Mouse (Mus musculus): Measurements from ENCODE around the gene P3h1. TPM values are rescaled to one million over a fixed set of nuclear protein-coding genes. Genes with fewer than 3 reads are reported as not detected.
A peak's percentile ranks its signal among the peaks of the same experiment; 100 is the strongest.

P3h1 gene
- polyA plus RNA-seq, 1 experiment from 2014 or later, result 32.8 TPM

DNA sequence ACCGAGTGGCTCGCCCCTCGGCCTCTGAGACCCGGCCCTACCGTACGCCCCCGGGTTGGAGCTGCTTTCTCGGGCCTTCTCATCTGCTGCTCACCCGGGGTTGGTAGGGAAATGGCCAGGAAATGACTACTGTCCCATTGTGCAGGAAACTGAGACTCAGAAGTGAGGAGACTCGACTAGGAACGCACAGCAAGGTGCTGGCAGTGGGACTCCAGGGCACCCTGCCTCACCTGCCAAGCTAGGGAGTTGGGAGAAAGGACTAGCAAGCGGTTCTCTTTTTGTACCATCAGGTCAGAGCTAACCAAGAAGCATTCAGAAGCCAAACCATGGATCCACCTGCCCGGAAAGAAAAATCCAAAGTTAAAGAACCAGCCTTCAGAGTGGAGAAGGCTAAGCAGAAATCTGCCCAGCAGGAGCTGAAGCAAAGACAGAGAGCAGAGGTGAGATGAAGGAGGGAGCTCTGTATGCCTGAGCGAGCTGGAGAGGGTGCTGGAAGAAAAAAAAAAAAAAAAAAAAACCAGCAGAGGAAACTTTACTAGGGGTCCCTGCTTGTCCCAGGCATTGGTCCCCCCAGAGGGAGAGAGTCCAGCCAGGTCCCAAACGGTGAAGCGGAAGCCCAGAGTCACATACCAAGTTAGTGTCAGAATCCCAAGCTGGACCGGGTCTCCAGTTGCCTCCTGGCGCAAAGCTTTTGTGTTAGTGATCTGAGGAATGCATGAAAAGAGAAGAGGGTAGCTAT is 37.0 kb upstream of the P3h1 start:
- ATAC-seq (ENCODE audit: insufficient number of reproducible peaks, low FRiP score), result peak; percentile 57
- H3K4me1 ChIP-seq (replicated peaks), result peaks cover 25% of the 10 kb centered on the region
- H3K27ac ChIP-seq (ENCODE audit: poor library complexity, severe bottlenecking), result peak overlapping the region; percentile 54
- H3K36me3 ChIP-seq, result peaks cover 22% of the 10 kb centered on the region
- H3K4me3 ChIP-seq, result peak overlapping the region; percentile 84
- peak overlapping the region; percentile 80 for H3K4me2 ChIP-seq
- peak overlapping the region; percentile 82 for H3K9ac ChIP-seq
- no peaks in the 10 kb centered on the region for H3K27me3 ChIP-seq (replicated peaks)
- no peaks in the 10 kb centered on the region for H3K9me3 ChIP-seq (replicated peaks)
- WGBS, result 11% methylated on average over 18 of the region's 18 CpGs

DNA sequence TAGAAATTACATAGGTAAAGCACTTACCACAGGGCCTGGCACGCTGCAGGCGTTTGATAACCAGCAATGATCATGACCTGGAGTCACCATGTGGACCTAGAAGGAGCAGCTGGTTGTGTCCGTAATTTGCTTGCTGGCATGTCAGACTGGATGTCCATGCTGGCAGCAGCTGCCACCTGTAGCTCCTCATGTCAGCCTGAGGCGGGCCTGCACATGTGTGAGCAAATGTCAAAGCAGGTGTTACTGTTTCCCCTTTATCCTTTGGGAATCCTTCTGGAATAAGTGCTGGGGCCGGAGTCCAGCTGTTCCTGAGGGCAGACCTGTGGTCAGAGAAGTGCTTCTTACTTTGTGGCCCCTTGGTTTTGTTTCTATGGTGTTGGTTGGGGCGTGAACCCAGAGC is 34.6 kb upstream of the P3h1 start:
- no peak overlapping the region for H3K27ac ChIP-seq (ENCODE audit: poor library complexity, severe bottlenecking)

DNA sequence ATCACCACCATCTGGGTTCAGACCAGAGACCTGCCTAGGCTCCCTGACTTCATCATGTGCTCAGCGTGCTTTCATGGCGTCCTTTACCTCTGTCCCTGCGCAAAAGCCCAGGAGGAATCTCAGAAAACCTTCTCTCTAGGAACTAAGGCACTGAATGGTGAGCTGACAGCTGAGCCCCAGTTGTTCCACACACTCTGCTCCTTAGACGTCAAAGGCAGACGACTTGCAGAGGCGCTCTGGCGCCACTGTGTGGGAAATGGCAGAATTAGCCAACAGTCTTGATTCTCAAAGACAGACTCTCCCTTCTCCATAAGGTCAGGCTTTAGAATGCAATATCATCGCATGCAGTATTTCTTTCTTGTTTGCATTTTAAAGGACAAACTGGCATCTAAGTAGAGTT is 28.0 kb upstream of the P3h1 start:
- peaks cover 22% of the 10 kb centered on the region for H3K36me3 ChIP-seq
- H3K4me3 ChIP-seq, result no peak overlapping the region
- peak; percentile 70 for ATAC-seq (ENCODE audit: insufficient number of reproducible peaks, low FRiP score)
- H3K27me3 ChIP-seq (replicated peaks), result no peaks in the 10 kb centered on the region
- H3K9me3 ChIP-seq (replicated peaks), result no peaks in the 10 kb centered on the region
- H3K9ac ChIP-seq, result no peak overlapping the region
- H3K4me2 ChIP-seq, result no peak overlapping the region
- no peak overlapping the region for H3K27ac ChIP-seq (ENCODE audit: poor library complexity, severe bottlenecking)
- WGBS, result 14% methylated on average over 8 of the region's 8 CpGs
- H3K4me1 ChIP-seq (replicated peaks), result peaks cover 4% of the 10 kb centered on the region

More for the DNA sequence above, 34.6 kb upstream of the P3h1 start:
- peaks cover 33% of the 10 kb centered on the region for H3K36me3 ChIP-seq
- peaks cover 25% of the 10 kb centered on the region for H3K4me1 ChIP-seq (replicated peaks)
- no peaks in the 10 kb centered on the region for H3K9me3 ChIP-seq (replicated peaks)
- H3K4me2 ChIP-seq, result peak overlapping the region; percentile 7; the same call in 1 of the 2 replicates
- no peaks in the 10 kb centered on the region for H3K27me3 ChIP-seq (replicated peaks)
- no peak for ATAC-seq (ENCODE audit: insufficient number of reproducible peaks, low FRiP score)
- WGBS, result 85% methylated on average over 6 of the region's 6 CpGs
- H3K4me3 ChIP-seq, result no peak overlapping the region
- H3K9ac ChIP-seq, result no peak overlapping the region

DNA sequence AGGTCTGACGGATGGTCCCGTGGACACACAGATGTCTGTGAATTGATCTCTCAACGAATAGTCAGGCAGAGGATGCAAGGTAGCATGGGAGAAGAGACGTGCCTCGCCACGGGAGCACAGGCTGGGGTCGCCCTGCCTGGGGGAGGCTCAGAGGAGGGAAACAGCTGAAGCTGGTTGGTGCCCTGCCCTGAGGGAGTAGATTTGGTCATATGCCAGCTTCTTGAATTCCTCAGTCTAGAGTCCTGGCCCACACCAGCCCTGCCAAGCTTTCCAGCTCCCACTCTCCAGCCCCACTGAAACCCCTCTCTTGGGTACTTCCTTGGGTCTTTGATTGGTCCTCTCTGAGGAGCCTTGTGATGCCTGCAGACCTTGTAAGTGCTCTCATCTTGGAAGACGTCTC is 16.0 kb upstream of the P3h1 start:
- no peak overlapping the region for H3K4me2 ChIP-seq
- H3K36me3 ChIP-seq, result peaks cover 3% of the 10 kb centered on the region; the same call in 1 of the 2 replicates
- no peaks in the 10 kb centered on the region for H3K9me3 ChIP-seq (replicated peaks)
- 80% methylated on average over 8 of the region's 8 CpGs for WGBS
- H3K4me3 ChIP-seq, result no peak overlapping the region
- peak; percentile 30; the same call in 1 of the 2 replicates for ATAC-seq (ENCODE audit: insufficient number of reproducible peaks, low FRiP score)
- H3K4me1 ChIP-seq (replicated peaks), result peaks cover 12% of the 10 kb centered on the region; the same call in 1 of the 2 replicates
- H3K27ac ChIP-seq (ENCODE audit: poor library complexity, severe bottlenecking), result no peak overlapping the region
- no peak overlapping the region for H3K9ac ChIP-seq
- no peaks in the 10 kb centered on the region for H3K27me3 ChIP-seq (replicated peaks)

DNA sequence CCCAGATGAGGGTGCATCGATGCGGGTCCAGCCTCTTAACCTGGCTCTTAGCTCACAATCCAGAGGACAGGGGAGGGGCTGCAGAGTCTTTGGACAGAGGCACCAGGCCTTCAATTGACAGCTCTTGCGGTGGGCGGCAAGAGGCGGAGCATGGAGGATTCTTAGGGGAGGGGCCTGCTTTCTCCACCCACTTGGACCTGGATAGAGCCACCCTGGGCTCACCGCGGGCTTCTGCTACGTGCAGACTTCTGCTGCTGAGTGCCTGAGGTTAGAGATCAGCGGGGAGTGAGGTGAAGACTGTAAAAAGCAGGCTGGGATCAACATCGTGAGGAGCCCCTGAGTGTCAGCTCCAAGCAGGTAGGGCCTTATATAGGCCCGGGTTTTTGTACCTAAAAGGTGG is 14.5 kb upstream of the P3h1 start, which contains the start of gene Tmem269:
Gene Tmem269, minus strand, starts transcription at position 49 of the 400 bp plus-strand sequence.
- peaks cover 7% of the 10 kb centered on the region; the same call in 1 of the 2 replicates for H3K36me3 ChIP-seq
- H3K4me2 ChIP-seq, result peak within 1 kb of the TSS; percentile 13; the same call in 1 of the 2 replicates
- no peaks in the 10 kb centered on the region for H3K27me3 ChIP-seq (replicated peaks)
- H3K9me3 ChIP-seq (replicated peaks), result no peaks in the 10 kb centered on the region
- peaks cover 12% of the 10 kb centered on the region; the same call in 1 of the 2 replicates for H3K4me1 ChIP-seq (replicated peaks)
- H3K9ac ChIP-seq, result no peak within 1 kb of the TSS
- WGBS, result 11% methylated on average over 11 of the region's 11 CpGs
- peak; percentile 33; the same call in 1 of the 2 replicates for ATAC-seq (ENCODE audit: insufficient number of reproducible peaks, low FRiP score)
- H3K4me3 ChIP-seq, result no peak within 1 kb of the TSS
- no peak within 1 kb of the TSS for H3K27ac ChIP-seq (ENCODE audit: poor library complexity, severe bottlenecking)

DNA sequence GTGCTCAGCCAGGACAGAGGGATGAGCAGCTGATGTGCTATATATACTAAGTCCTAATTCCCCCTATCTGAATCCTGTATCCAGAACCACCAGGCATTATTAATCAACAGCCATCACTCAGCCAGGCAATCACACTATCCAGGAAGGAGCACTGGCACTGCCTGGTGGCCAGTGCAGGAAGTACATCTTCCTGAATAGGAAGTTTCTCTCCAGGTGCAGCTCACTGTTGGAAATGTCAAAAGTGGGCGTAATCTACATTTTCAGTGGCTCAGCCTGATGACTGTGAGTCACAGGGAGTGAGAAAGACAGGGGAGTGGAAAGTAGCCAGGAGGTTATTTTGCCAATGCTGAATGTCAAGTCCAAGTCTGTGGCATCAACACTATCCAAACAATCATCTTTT is 9.0 kb upstream of the P3h1 start:
- 83% methylated on average over 1 of the region's 1 CpGs for WGBS
- Histone ChIP-seq H3K9ac (no peak overlapping the region), H3K27ac (ENCODE audit: poor library complexity, severe bottlenecking) (no peak overlapping the region), H3K4me3 (no peak overlapping the region), H3K4me2 (no peak overlapping the region), H3K9me3 (replicated peaks) (no peaks in the 10 kb centered on the region), H3K27me3 (replicated peaks) (no peaks in the 10 kb centered on the region), H3K4me1 (replicated peaks) (no peaks in the 10 kb centered on the region), H3K36me3 (peaks cover 58% of the 10 kb centered on the region)
- no peak for ATAC-seq (ENCODE audit: insufficient number of reproducible peaks, low FRiP score)

DNA sequence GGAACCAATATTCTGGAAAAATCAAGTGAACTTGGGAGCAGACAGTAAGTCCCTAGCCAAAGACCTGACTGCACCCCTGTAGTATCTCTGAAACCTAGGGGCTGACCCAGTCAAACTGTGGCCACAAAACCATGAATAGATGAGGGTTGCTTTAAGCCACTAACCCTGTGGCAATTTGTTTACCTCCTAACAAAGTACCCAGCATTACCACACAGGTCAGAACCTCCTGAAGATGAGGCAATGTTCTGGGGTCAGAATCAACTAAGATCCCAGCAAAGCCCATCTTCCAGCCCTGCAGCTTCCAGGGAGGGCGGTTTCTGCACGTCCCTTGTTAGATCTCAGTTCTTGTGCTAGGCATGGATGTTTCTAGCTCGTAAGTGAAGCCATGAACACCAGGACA is 8.2 kb upstream of the P3h1 start:
- Histone ChIP-seq H3K9me3 (replicated peaks) (no peaks in the 10 kb centered on the region), H3K9ac (no peak overlapping the region), H3K36me3 (peaks cover 58% of the 10 kb centered on the region), H3K27me3 (replicated peaks) (no peaks in the 10 kb centered on the region), H3K27ac (ENCODE audit: poor library complexity, severe bottlenecking) (no peak overlapping the region), H3K4me3 (no peak overlapping the region), H3K4me2 (no peak overlapping the region), H3K4me1 (replicated peaks) (no peaks in the 10 kb centered on the region)
- 87% methylated on average over 3 of the region's 3 CpGs for WGBS
- ATAC-seq (ENCODE audit: insufficient number of reproducible peaks, low FRiP score), result no peak

DNA sequence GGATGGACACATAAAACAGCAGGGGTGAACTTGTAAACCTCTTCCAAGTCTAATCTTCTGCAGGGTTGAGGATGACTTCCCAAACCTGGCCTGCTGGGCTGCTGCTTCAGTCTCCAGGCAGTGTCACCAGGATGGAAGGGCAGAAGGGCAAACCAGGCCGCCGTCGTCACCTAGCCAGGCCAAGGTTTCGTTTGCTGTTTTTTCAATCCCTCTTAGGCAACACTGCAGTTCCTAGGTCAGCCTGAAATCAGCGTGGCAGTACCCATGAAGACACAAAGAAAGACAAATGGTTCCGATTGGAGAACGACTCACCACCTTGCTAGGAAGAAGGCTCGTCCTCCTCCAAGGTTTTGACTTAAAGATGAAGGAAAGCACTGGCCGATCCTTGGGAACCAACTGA is 7.0 kb upstream of the P3h1 start:
- Histone ChIP-seq H3K27me3 (replicated peaks) (no peaks in the 10 kb centered on the region), H3K4me1 (replicated peaks) (no peaks in the 10 kb centered on the region), H3K36me3 (peaks cover 58% of the 10 kb centered on the region), H3K4me2 (no peak overlapping the region), H3K27ac (ENCODE audit: poor library complexity, severe bottlenecking) (no peak overlapping the region), H3K4me3 (no peak overlapping the region), H3K9ac (no peak overlapping the region), H3K9me3 (replicated peaks) (no peaks in the 10 kb centered on the region)
- WGBS, result 88% methylated on average over 9 of the region's 9 CpGs
- no peak for ATAC-seq (ENCODE audit: insufficient number of reproducible peaks, low FRiP score)

DNA sequence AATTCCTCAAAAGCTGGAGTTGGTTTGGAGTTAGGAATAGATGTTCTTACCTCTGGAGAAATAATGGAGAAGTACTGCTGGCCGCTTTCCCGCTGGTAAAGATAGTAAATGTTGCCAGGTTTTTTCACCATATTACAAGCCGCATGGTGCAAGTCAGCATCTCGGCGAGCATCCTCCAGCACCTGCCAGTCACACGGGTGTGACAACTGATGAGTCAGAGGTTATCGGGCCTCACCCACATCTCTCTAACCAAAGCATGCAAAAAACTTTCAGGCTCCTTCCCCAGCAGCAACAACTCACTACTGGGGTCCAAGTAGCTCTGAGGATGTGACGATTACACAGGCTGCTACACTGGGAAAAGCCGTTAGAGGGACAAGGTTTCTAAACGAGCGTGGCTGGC is 6.0 kb upstream of the P3h1 start:
- no peak for ATAC-seq (ENCODE audit: insufficient number of reproducible peaks, low FRiP score)
- no peak overlapping the region for H3K27ac ChIP-seq (ENCODE audit: poor library complexity, severe bottlenecking)
- no peaks in the 10 kb centered on the region for H3K27me3 ChIP-seq (replicated peaks)
- H3K9me3 ChIP-seq (replicated peaks), result no peaks in the 10 kb centered on the region
- peaks cover 56% of the 10 kb centered on the region for H3K36me3 ChIP-seq
- H3K9ac ChIP-seq, result no peak overlapping the region
- H3K4me3 ChIP-seq, result no peak overlapping the region
- WGBS, result 90% methylated on average over 11 of the region's 11 CpGs
- 0 out of 2 replicates have a peak, but pooled peaks cover 5% of the 10 kb centered on the region for H3K4me1 ChIP-seq (replicated peaks)
- no peak overlapping the region for H3K4me2 ChIP-seq

DNA sequence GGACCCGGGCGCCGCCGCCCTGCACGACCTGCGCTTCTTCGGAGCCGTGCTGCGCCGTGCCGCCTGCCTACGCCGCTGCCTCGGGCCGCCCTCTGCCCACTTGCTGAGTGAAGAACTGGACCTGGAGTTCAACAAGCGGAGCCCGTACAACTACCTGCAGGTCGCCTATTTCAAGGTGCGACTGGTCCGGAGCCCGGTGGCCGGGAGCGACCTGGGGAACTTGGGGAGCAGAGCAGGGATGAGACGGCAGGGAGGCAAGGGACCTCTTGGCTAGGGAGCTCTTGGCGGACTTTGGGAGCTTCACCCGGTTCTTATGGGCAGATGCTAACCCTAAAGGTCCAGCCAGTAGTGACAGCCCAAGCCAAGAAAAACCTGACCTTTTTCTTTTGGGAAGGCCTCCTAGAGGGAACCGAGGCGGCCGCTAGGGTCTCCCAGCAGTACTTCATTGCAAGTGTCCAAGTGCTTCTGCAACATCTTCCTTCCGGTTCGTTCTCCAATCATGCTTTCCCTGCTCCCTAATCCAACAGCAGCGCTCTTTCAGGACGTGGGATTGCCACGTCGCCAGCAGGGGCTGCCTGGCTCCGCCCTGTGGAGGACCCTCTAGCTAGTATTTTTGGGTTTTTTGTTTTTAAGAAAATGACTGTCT is 664 bp downstream of the P3h1 start:
- WGBS, result 0% methylated on average over 36 of the region's 36 CpGs
- ATAC-seq (ENCODE audit: insufficient number of reproducible peaks, low FRiP score), result no peak; the same call in 1 of the 2 replicates

DNA sequence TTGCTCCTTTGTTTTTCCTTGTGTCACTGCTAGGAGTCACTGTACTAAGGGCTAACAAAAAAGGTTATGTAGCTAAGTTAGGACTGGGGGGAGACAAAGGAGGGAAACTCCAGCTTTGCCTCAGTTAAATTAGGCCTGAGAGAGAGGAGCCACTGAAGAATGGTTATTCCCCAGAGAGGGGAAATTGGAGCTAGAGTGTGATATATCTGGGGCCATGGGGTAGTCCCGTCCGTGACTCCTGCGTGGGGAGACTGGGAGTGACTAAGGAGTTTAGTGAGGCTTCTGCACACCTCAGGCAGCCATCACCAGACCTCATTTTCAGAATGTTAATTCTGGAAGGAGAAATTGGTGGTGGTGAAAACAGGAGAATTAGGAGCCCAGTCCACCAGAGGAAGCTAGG is 1.6 kb downstream of the P3h1 start:
- 59% methylated on average over 3 of the region's 3 CpGs for WGBS
- no peak for ATAC-seq (ENCODE audit: insufficient number of reproducible peaks, low FRiP score)
- H3K27me3 ChIP-seq (replicated peaks), result no peaks in the 10 kb centered on the region
- H3K9ac ChIP-seq, result peak overlapping the region; percentile 88
- peaks cover 25% of the 10 kb centered on the region for H3K36me3 ChIP-seq
- no peak overlapping the region for H3K27ac ChIP-seq (ENCODE audit: poor library complexity, severe bottlenecking)
- peaks cover 10% of the 10 kb centered on the region for H3K4me1 ChIP-seq (replicated peaks)
- peak overlapping the region; percentile 91 for H3K4me2 ChIP-seq
- H3K9me3 ChIP-seq (replicated peaks), result no peaks in the 10 kb centered on the region
- H3K4me3 ChIP-seq, result peak overlapping the region; percentile 91

More for the DNA sequence above, 664 bp downstream of the P3h1 start:
- H3K9me3 ChIP-seq (replicated peaks), result no peaks in the 10 kb centered on the region
- H3K36me3 ChIP-seq, result peaks cover 27% of the 10 kb centered on the region
- H3K9ac ChIP-seq, result peak overlapping the region; percentile 88
- peak overlapping the region; percentile 91 for H3K4me3 ChIP-seq
- peaks cover 10% of the 10 kb centered on the region for H3K4me1 ChIP-seq (replicated peaks)
- H3K27me3 ChIP-seq (replicated peaks), result no peaks in the 10 kb centered on the region
- H3K4me2 ChIP-seq, result peak overlapping the region; percentile 91
- H3K27ac ChIP-seq (ENCODE audit: poor library complexity, severe bottlenecking), result peak overlapping the region; percentile 56; the same call in 1 of the 2 replicates
